Mouse (Mus musculus) stomach, embryonic 15.5 days (tissue): ENCODE measurements around the gene Vsir. TPM values are rescaled to one million over a fixed set of nuclear protein-coding genes. Genes with fewer than 3 reads are reported as not detected.

ENCODE experiments used
- ATAC-seq: fragments of 200-750 bp; cut with Nextera tagmentation; 2 replicates; pipeline ENCODE4 v1.8.0; 2017; ENCODE audit warnings: low read depth, moderate number of reproducible peaks, moderate TSS enrichment; ENCODE audit not compliant: insufficient read depth, low FRiP score
- H3K27ac ChIP-seq: fragments of 300-500 bp; sonication (generic); 2 replicates; pipeline ENCODE4 v1.5.1; 2015; ENCODE audit warnings: mild to moderate bottlenecking, inconsistent platforms
- H3K27me3 ChIP-seq: fragments of 300-500 bp; sonication (generic); replicated peaks from 2 replicates; pipeline ENCODE4 v1.6.1; 2015; ENCODE audit warnings: inconsistent platforms
- H3K36me3 ChIP-seq: fragments of 300-500 bp; sonication (generic); 2 replicates; pipeline ENCODE4 v1.6.1; 2015; ENCODE audit warnings: inconsistent platforms
- H3K4me1 ChIP-seq: fragments of 300-500 bp; sonication (generic); 2 replicates; pipeline ENCODE4 v1.6.1; 2015; ENCODE audit warnings: inconsistent platforms
- H3K4me2 ChIP-seq: fragments of 300-500 bp; sonication (generic); 2 replicates; pipeline ENCODE4 v1.6.1; 2015; ENCODE audit warnings: mild to moderate bottlenecking, inconsistent platforms
- H3K4me3 ChIP-seq: fragments of 300-500 bp; sonication (generic); replicated peaks from 2 replicates; pipeline ENCODE4 v1.5.1; 2015; ENCODE audit warnings: inconsistent platforms
- H3K9ac ChIP-seq: fragments of 300-500 bp; sonication (generic); 2 replicates; pipeline ENCODE4 v1.6.1; 2015; ENCODE audit warnings: inconsistent platforms
- H3K9me3 ChIP-seq: fragments of 300-500 bp; sonication (generic); 2 replicates; pipeline ENCODE4 v1.6.1; 2016; ENCODE audit warnings: inconsistent platforms
- WGBS: fragments of 180-500 bp; shearing (Covaris S2); methylation state at CpG from one replicate; pipeline ENCODE4 v1.1.7; 2015; 5-methylcytosine and 5-hydroxymethylcytosine counted together
- polyA plus RNA-seq: library from polyadenylated mRNA; unstranded; fragments of >200 nt; fragmentation: Nextera tagmentation; extraction: Ambion mirVana; gene quantifications from 2 replicates; pipeline ENCODE4 v1.2.1, GENCODE M21; 2015

Gene Vsir
- polyA plus RNA-seq, 1 experiment from 2014 or later, result 7.0 TPM

- no peaks in the 10 kb centered on the region for H3K36me3 ChIP-seq
- H3K27ac ChIP-seq, result peak overlapping the region; percentile 51
- no peak overlapping the region for H3K9ac ChIP-seq
- no peak overlapping the region for H3K4me2 ChIP-seq
- peaks cover 28% of the 10 kb centered on the region for H3K4me1 ChIP-seq
- WGBS, result 52% methylated on average over 11 of the region's 11 CpGs
- ATAC-seq, result no peak
- H3K9me3 ChIP-seq, result no peaks in the 10 kb centered on the region
- H3K4me3 ChIP-seq, result no peak overlapping the region
- H3K27me3 ChIP-seq, result no peaks in the 10 kb centered on the region
Observed at GRCm38 (mm10) chr10:60354881-60355677, 8.4 kb downstream of the Vsir start.

- Histone ChIP-seq H3K9ac (no peak overlapping the region), H3K27me3 (no peaks in the 10 kb centered on the region), H3K27ac (no peak overlapping the region), H3K4me2 (no peak overlapping the region), H3K9me3 (no peaks in the 10 kb centered on the region), H3K36me3 (no peaks in the 10 kb centered on the region), H3K4me3 (no peak overlapping the region), H3K4me1 (peaks cover 23% of the 10 kb centered on the region)
- WGBS, result 88% methylated on average over 4 of the region's 4 CpGs
- no peak for ATAC-seq
Observed at GRCm38 (mm10) chr10:60357441-60357840, 10.8 kb downstream of the Vsir start.

- WGBS, result 93% methylated on average over 14 of the region's 14 CpGs
- Histone ChIP-seq H3K27me3 (no peaks in the 10 kb centered on the region), H3K4me3 (no peak overlapping the region), H3K9me3 (no peaks in the 10 kb centered on the region), H3K36me3 (no peaks in the 10 kb centered on the region), H3K4me2 (no peak overlapping the region), H3K27ac (no peak overlapping the region), H3K9ac (no peak overlapping the region), H3K4me1 (peaks cover 23% of the 10 kb centered on the region)
- no peak for ATAC-seq
Observed at GRCm38 (mm10) chr10:60357901-60358300, 11.2 kb downstream of the Vsir start.

GRCm38 (mm10) chr10:60358776-60359175 lies 12.1 kb downstream of the Vsir start:
- H3K4me3 ChIP-seq, result no peak overlapping the region
- no peaks in the 10 kb centered on the region for H3K36me3 ChIP-seq
- peaks cover 16% of the 10 kb centered on the region for H3K4me1 ChIP-seq
- H3K9me3 ChIP-seq, result no peaks in the 10 kb centered on the region
- WGBS, result 73% methylated on average over 4 of the region's 4 CpGs
- H3K4me2 ChIP-seq, result no peak overlapping the region
- ATAC-seq, result no peak
- H3K9ac ChIP-seq, result no peak overlapping the region
- no peaks in the 10 kb centered on the region for H3K27me3 ChIP-seq
- H3K27ac ChIP-seq, result no peak overlapping the region

DNA sequence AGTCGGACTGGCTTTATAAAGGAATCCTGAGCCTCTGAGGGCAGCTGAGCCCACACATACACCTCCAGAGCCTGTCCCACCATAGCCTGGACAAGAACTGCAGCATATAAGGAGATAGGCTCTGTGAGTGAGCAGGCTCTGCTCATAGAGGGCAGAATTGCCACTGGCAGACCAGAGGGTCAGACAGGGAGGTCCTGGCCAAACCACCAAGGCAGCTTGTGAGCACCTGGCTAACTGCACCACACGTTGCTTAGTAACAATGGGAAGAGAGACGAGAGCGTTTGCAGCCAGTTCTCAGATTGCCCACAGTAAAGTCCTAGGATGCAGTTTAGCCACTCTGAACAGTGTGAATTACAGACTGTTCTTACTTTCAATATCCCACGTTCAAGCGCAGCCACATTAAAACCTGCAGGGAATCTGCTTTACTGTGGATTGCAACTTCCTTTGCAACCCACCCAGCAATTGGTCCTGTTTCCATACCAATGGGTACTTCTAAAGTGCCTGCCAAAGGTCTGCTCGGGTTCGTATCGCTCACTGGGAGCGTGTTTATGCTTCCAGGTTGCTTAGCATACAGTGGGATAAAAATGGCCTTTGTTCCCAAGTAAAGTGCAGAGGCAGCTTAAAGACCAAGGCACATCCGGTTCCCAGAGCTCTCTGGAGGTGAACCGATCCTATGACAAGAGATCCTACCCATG lies 15.1 kb downstream of the Vsir start:
- no peaks in the 10 kb centered on the region for H3K27me3 ChIP-seq
- no peak for ATAC-seq
- no peak overlapping the region for H3K4me3 ChIP-seq
- H3K9me3 ChIP-seq, result no peaks in the 10 kb centered on the region
- 45% methylated on average over 12 of the region's 12 CpGs for WGBS
- no peak overlapping the region for H3K9ac ChIP-seq
- peak overlapping the region; percentile 12; the same call in 1 of the 2 replicates for H3K27ac ChIP-seq
- peaks cover 12% of the 10 kb centered on the region for H3K4me1 ChIP-seq
- no peaks in the 10 kb centered on the region for H3K36me3 ChIP-seq
- no peak overlapping the region for H3K4me2 ChIP-seq

- ATAC-seq, result no peak
- H3K9me3 ChIP-seq, result no peaks in the 10 kb centered on the region
- 47% methylated on average over 2 of the region's 2 CpGs for WGBS
- no peak overlapping the region for H3K4me2 ChIP-seq
- no peaks in the 10 kb centered on the region for H3K27me3 ChIP-seq
- H3K4me1 ChIP-seq, result peaks cover 12% of the 10 kb centered on the region
- H3K9ac ChIP-seq, result no peak overlapping the region
- no peaks in the 10 kb centered on the region for H3K36me3 ChIP-seq
- no peak overlapping the region for H3K4me3 ChIP-seq
- 0 out of 2 replicates have a peak overlapping the region, but pooled peaks have one; percentile 12 for H3K27ac ChIP-seq
Observed at GRCm38 (mm10) chr10:60362310-60362628, 15.6 kb downstream of the Vsir start.

GRCm38 (mm10) chr10:60363426-60363825 lies 16.8 kb downstream of the Vsir start:
- WGBS, result 60% methylated on average over 6 of the region's 6 CpGs
- H3K9me3 ChIP-seq, result no peaks in the 10 kb centered on the region
- no peak overlapping the region for H3K4me2 ChIP-seq
- no peak overlapping the region for H3K27ac ChIP-seq
- no peaks in the 10 kb centered on the region for H3K27me3 ChIP-seq
- H3K9ac ChIP-seq, result no peak overlapping the region
- peaks cover 12% of the 10 kb centered on the region for H3K4me1 ChIP-seq
- no peak overlapping the region for H3K4me3 ChIP-seq
- ATAC-seq, result no peak
- H3K36me3 ChIP-seq, result no peaks in the 10 kb centered on the region

- no peak for ATAC-seq
- H3K27ac ChIP-seq, result no peak overlapping the region
- peaks cover 5% of the 10 kb centered on the region; the same call in 1 of the 2 replicates for H3K4me1 ChIP-seq
- H3K27me3 ChIP-seq, result no peaks in the 10 kb centered on the region
- WGBS, result 66% methylated on average over 2 of the region's 2 CpGs
- H3K4me3 ChIP-seq, result no peak overlapping the region
- H3K36me3 ChIP-seq, result no peaks in the 10 kb centered on the region
- H3K9ac ChIP-seq, result no peak overlapping the region
- no peak overlapping the region for H3K4me2 ChIP-seq
- H3K9me3 ChIP-seq, result no peaks in the 10 kb centered on the region
Observed at GRCm38 (mm10) chr10:60367145-60367544, 20.5 kb downstream of the Vsir start.

- Histone ChIP-seq H3K4me3 (no peak overlapping the region), H3K4me2 (no peak overlapping the region), H3K9ac (no peak overlapping the region), H3K4me1 (no peaks in the 10 kb centered on the region), H3K9me3 (no peaks in the 10 kb centered on the region), H3K27me3 (no peaks in the 10 kb centered on the region), H3K36me3 (no peaks in the 10 kb centered on the region), H3K27ac (no peak overlapping the region)
- WGBS, result 76% methylated on average over 4 of the region's 4 CpGs
- no peak for ATAC-seq
Observed at GRCm38 (mm10) chr10:60367904-60368303, 21.3 kb downstream of the Vsir start.

DNA sequence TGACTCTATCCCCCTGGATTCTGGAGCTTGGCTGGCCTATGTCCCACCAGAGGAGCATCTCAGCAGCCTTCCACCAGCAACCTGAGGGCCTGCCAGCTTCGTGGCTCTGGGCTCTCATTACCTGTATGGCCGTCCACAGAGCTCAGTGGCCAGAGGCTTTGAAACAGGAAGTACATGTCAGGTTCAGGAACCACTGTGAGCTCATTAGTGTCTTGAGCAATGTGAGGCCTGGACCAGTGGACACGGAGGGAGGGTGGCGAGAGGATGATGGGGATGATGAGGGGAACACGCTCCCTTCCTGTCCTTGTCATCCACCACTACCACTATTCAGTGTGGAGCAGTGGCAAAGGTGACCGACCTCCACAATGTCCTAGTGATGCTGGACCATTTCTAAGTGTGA lies 22.8 kb downstream of the Vsir start:
- Histone ChIP-seq H3K4me1 (peaks cover 6% of the 10 kb centered on the region; the same call in 1 of the 2 replicates), H3K27me3 (no peaks in the 10 kb centered on the region), H3K9me3 (no peaks in the 10 kb centered on the region), H3K4me2 (no peak overlapping the region), H3K36me3 (no peaks in the 10 kb centered on the region), H3K4me3 (no peak overlapping the region), H3K9ac (no peak overlapping the region), H3K27ac (no peak overlapping the region)
- ATAC-seq, result no peak
- WGBS, result 82% methylated on average over 6 of the region's 6 CpGs

DNA sequence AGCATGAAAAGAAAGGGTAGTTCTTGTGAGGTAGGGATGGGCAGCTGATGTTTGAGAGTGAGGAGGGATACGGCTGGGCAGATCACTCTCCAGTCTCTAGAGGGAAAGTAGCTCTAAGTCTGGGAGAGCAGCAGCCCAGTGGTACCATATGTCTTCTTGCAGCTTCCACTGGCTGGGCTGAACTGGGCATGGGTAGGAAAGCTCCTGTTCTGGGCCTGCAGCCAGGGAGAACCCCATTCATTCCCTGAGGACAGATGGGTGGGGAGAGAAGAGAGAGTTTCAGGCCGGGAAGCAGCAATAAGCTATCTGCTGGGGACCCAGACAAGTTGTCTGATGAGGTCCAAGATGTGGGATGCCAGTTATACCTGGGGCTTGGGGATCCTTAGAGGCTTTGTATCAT lies 23.4 kb downstream of the Vsir start:
- H3K4me2 ChIP-seq, result no peak overlapping the region
- WGBS, result 74% methylated on average over 2 of the region's 2 CpGs
- no peaks in the 10 kb centered on the region for H3K9me3 ChIP-seq
- H3K36me3 ChIP-seq, result no peaks in the 10 kb centered on the region
- no peak for ATAC-seq
- no peaks in the 10 kb centered on the region for H3K27me3 ChIP-seq
- no peak overlapping the region for H3K4me3 ChIP-seq
- H3K4me1 ChIP-seq, result peaks cover 6% of the 10 kb centered on the region; the same call in 1 of the 2 replicates
- no peak overlapping the region for H3K27ac ChIP-seq
- no peak overlapping the region for H3K9ac ChIP-seq

- ATAC-seq, result no peak
- H3K4me1 ChIP-seq, result peaks cover 6% of the 10 kb centered on the region; the same call in 1 of the 2 replicates
- H3K9ac ChIP-seq, result no peak overlapping the region
- H3K4me2 ChIP-seq, result no peak overlapping the region
- no peaks in the 10 kb centered on the region for H3K9me3 ChIP-seq
- no peak overlapping the region for H3K27ac ChIP-seq
- H3K36me3 ChIP-seq, result no peaks in the 10 kb centered on the region
- no peak overlapping the region for H3K4me3 ChIP-seq
- no peaks in the 10 kb centered on the region for H3K27me3 ChIP-seq
- WGBS, result 66% methylated on average over 5 of the region's 5 CpGs
Observed at GRCm38 (mm10) chr10:60370601-60371061, 24.0 kb downstream of the Vsir start.
